In genomic region chr3:145356865-145357487, GRCm38 (mm10) we compare ENCODE assay signal across 18 mouse cellular contexts.
DNase-seq lines count a peak whose midpoint lies in the region; ATAC-seq and TF ChIP-seq lines count a peak whose summit lies in the region.
"Had no signal": no experiment of that assay in that cellular context is flagged by ENCODE, and none has a peak within 500 bp of the region (broad histone marks: within the 10 kb centered on the region; RNA-seq: fewer than 3 reads in every experiment).

No protein-coding gene starts in this region.

- no peaks in the 10 kb centered on the region for H3K9me3 ChIP-seq in intestine, embryonic 14.5 days (ENCODE audit: control insufficient read depth, low read length)
- H3K9me3 ChIP-seq in intestine, postnatal 0 days (ENCODE audit: control insufficient read depth), result no peaks in the 10 kb centered on the region
- no peaks in the 10 kb centered on the region for H3K9me3 ChIP-seq in kidney, postnatal 0 days (replicated peaks; ENCODE audit: low read length)
- H3K9me3 ChIP-seq in stomach, embryonic 14.5 days (ENCODE audit: control insufficient read depth, low read depth, low read length), result no peaks in the 10 kb centered on the region
- no peaks in the 10 kb centered on the region for H3K9me3 ChIP-seq in stomach, postnatal 0 days (ENCODE audit: control insufficient read depth, low read length)
- H3K9me3 ChIP-seq: embryonic facial prominence, embryonic 13.5 days; forebrain, embryonic 12.5 days; hindbrain, embryonic 10.5 days had no signal

- 53% methylated on average over 6 of the region's 6 CpGs for WGBS in intestine, embryonic 14.5 days
- 58% methylated on average over 6 of the region's 6 CpGs for WGBS in intestine, postnatal 0 days
- 53% methylated on average over 6 of the region's 6 CpGs for WGBS in kidney, postnatal 0 days
- WGBS in stomach, embryonic 14.5 days, result 51% methylated on average over 6 of the region's 6 CpGs
- WGBS in stomach, postnatal 0 days, result 53% methylated on average over 6 of the region's 6 CpGs

- no peak overlapping the region for H3K27ac ChIP-seq in intestine, embryonic 14.5 days (ENCODE audit: low read depth)
- H3K27ac ChIP-seq in intestine, postnatal 0 days (ENCODE audit: low read depth, low read length), result no peak overlapping the region
- no peak overlapping the region for H3K27ac ChIP-seq in kidney, postnatal 0 days
- H3K27ac ChIP-seq in stomach, embryonic 14.5 days (ENCODE audit: low read length), result no peak overlapping the region
- H3K27ac ChIP-seq in stomach, postnatal 0 days (replicated peaks), result no peak overlapping the region
- H3K27ac ChIP-seq: embryonic facial prominence, embryonic 13.5 days; forebrain, embryonic 12.5 days; heart, adult 2 months; hindbrain, embryonic 10.5 days had no signal

- no peaks in the 10 kb centered on the region for H3K27me3 ChIP-seq in intestine, embryonic 14.5 days (replicated peaks; ENCODE audit: control insufficient read depth, insufficient read depth, low read length)
- no peaks in the 10 kb centered on the region for H3K27me3 ChIP-seq in intestine, postnatal 0 days (replicated peaks; ENCODE audit: control insufficient read depth, insufficient read depth, low read length)
- H3K27me3 ChIP-seq in kidney, postnatal 0 days (ENCODE audit: insufficient read depth, low read length), result no peaks in the 10 kb centered on the region
- H3K27me3 ChIP-seq in stomach, embryonic 14.5 days (ENCODE audit: control insufficient read depth, insufficient read depth, low read length), result no peaks in the 10 kb centered on the region
- no peaks in the 10 kb centered on the region for H3K27me3 ChIP-seq in stomach, postnatal 0 days (ENCODE audit: control insufficient read depth, insufficient read depth, low read length)
- H3K27me3 ChIP-seq: embryonic facial prominence, embryonic 13.5 days; forebrain, embryonic 12.5 days; heart, embryonic 12.5 days had no signal

- TF ChIP-seq EP300 in stomach, postnatal 0 days (optimal IDR thresholded peaks at IDR 0.05), result no peak

- DNase-seq in intestine, embryonic 14.5 days (ENCODE audit: low spot score), result no peak
- DNase-seq in kidney, postnatal 0 days (ENCODE audit: low spot score), result peak; percentile 54
- no peak for DNase-seq in kidney, postnatal 25 days
- DNase-seq in stomach, postnatal 0 days (ENCODE audit: low spot score), result no peak
- DNase-seq in ovary, adult 18-20 months (ENCODE audit: low spot score), result no peak
- DNase-seq: adrenal gland, postnatal 14 days; cerebellum, adult 11-12 months; cerebellum, adult 9-10 months; cerebellum, postnatal 36 days; gastrocnemius, postnatal 10 days; heart, adult 2 months had no signal

- H3K4me3 ChIP-seq in intestine, embryonic 14.5 days (ENCODE audit: low read depth, low read length), result no peak overlapping the region
- no peak overlapping the region for H3K4me3 ChIP-seq in intestine, postnatal 0 days (ENCODE audit: low read depth, low read length)
- no peak overlapping the region for H3K4me3 ChIP-seq in kidney, postnatal 0 days (replicated peaks; ENCODE audit: low read depth, low read length)
- no peak overlapping the region for H3K4me3 ChIP-seq in stomach, embryonic 14.5 days (ENCODE audit: low read depth, low read length)
- no peak overlapping the region for H3K4me3 ChIP-seq in stomach, postnatal 0 days (ENCODE audit: low read depth, low read length)
- H3K4me3 ChIP-seq: embryonic facial prominence, embryonic 13.5 days; forebrain, embryonic 12.5 days; heart, adult 2 months; heart, embryonic 12.5 days; hindbrain, embryonic 10.5 days had no signal

- no peaks in the 10 kb centered on the region for H3K36me3 ChIP-seq in intestine, embryonic 14.5 days (ENCODE audit: control insufficient read depth, insufficient read depth, low read length)
- H3K36me3 ChIP-seq in intestine, postnatal 0 days (ENCODE audit: control insufficient read depth, insufficient read depth), result no peaks in the 10 kb centered on the region
- no peaks in the 10 kb centered on the region for H3K36me3 ChIP-seq in kidney, postnatal 0 days (ENCODE audit: insufficient read depth, low read length)
- H3K36me3 ChIP-seq in stomach, embryonic 14.5 days (ENCODE audit: control insufficient read depth, insufficient read depth, low read length), result no peaks in the 10 kb centered on the region
- no peaks in the 10 kb centered on the region for H3K36me3 ChIP-seq in stomach, postnatal 0 days (ENCODE audit: control insufficient read depth, insufficient read depth, low read length)
- H3K36me3 ChIP-seq: embryonic facial prominence, embryonic 13.5 days; forebrain, embryonic 12.5 days; heart, embryonic 12.5 days; hindbrain, embryonic 10.5 days had no signal

- TF ChIP-seq CTCF in intestine, postnatal 0 days (IDR thresholded peaks at IDR 0.05; ENCODE audit: low read depth), result no peak
- TF ChIP-seq CTCF in kidney, postnatal 0 days (IDR thresholded peaks at IDR 0.05; ENCODE audit: low read depth), result no peak
- TF ChIP-seq CTCF in stomach, postnatal 0 days (IDR thresholded peaks at IDR 0.05; ENCODE audit: low read depth), result no peak

- H3K4me2 ChIP-seq in intestine, embryonic 14.5 days (ENCODE audit: low read length), result no peak overlapping the region
- H3K4me2 ChIP-seq in intestine, postnatal 0 days (replicated peaks; ENCODE audit: low read depth), result no peak overlapping the region
- no peak overlapping the region for H3K4me2 ChIP-seq in kidney, postnatal 0 days (ENCODE audit: low read length)
- H3K4me2 ChIP-seq in stomach, embryonic 14.5 days (replicated peaks; ENCODE audit: low read depth, low read length), result no peak overlapping the region
- H3K4me2 ChIP-seq in stomach, postnatal 0 days (replicated peaks; ENCODE audit: low read depth), result no peak overlapping the region
- H3K4me2 ChIP-seq: embryonic facial prominence, embryonic 13.5 days; forebrain, embryonic 12.5 days; heart, embryonic 12.5 days had no signal

- ATAC-seq in intestine, embryonic 14.5 days (replicated peaks; ENCODE audit: low FRiP score, low TSS enrichment, low read depth), result peak; percentile 50; the same call in 1 of the 2 replicates
- no peak for ATAC-seq in intestine, postnatal 0 days
- no peak; the same call in 1 of the 2 replicates for ATAC-seq in kidney, postnatal 0 days (replicated peaks; ENCODE audit: low FRiP score, low read depth)
- ATAC-seq in stomach, embryonic 14.5 days (ENCODE audit: insufficient number of reproducible peaks, insufficient read depth, low FRiP score, low read depth), result peak; percentile 71
- ATAC-seq in stomach, postnatal 0 days (ENCODE audit: low FRiP score, low TSS enrichment), result no peak
- ATAC-seq: forebrain, embryonic 16.5 days had no signal

- no peaks in the 10 kb centered on the region for H3K4me1 ChIP-seq in intestine, embryonic 14.5 days (replicated peaks; ENCODE audit: control insufficient read depth, insufficient read depth, low read length)
- H3K4me1 ChIP-seq in intestine, postnatal 0 days (replicated peaks; ENCODE audit: control insufficient read depth, insufficient read depth, low read length), result no peaks in the 10 kb centered on the region
- H3K4me1 ChIP-seq in kidney, postnatal 0 days (replicated peaks; ENCODE audit: insufficient read depth, low read length), result no peaks in the 10 kb centered on the region
- H3K4me1 ChIP-seq in stomach, embryonic 14.5 days (ENCODE audit: control insufficient read depth, insufficient read depth, low read length), result no peaks in the 10 kb centered on the region
- no peaks in the 10 kb centered on the region for H3K4me1 ChIP-seq in stomach, postnatal 0 days (replicated peaks; ENCODE audit: control insufficient read depth, insufficient read depth)
- H3K4me1 ChIP-seq: embryonic facial prominence, embryonic 13.5 days; forebrain, embryonic 12.5 days; heart, embryonic 12.5 days; hindbrain, embryonic 10.5 days had no signal

- no peak overlapping the region for H3K9ac ChIP-seq in intestine, embryonic 14.5 days (ENCODE audit: low read length)
- H3K9ac ChIP-seq in intestine, postnatal 0 days (ENCODE audit: low read depth, low read length), result no peak overlapping the region
- no peak overlapping the region for H3K9ac ChIP-seq in kidney, postnatal 0 days (ENCODE audit: low read depth, low read length)
- H3K9ac ChIP-seq in stomach, embryonic 14.5 days (replicated peaks; ENCODE audit: low read depth, low read length), result no peak overlapping the region
- no peak overlapping the region for H3K9ac ChIP-seq in stomach, postnatal 0 days (ENCODE audit: low read length)
- H3K9ac ChIP-seq: embryonic facial prominence, embryonic 13.5 days; forebrain, embryonic 12.5 days; heart, embryonic 12.5 days had no signal

Comparison
In these comparisons a context has a peak if more than half of its experiments do, and no peak if none do; other contexts are left out.
1. ATAC-seq: peak in intestine, embryonic 14.5 days (single experiment) and stomach, embryonic 14.5 days (single experiment); none in intestine, postnatal 0 days (single experiment), kidney, postnatal 0 days (single experiment) and stomach, postnatal 0 days (single experiment).